In genomic region chr1:21079217-21079773, GRCm38 (mm10) we compare ENCODE assay signal across 8 mouse cellular contexts. TPM values are rescaled to one million over a fixed set of nuclear protein-coding genes. Genes with fewer than 3 reads are reported as not detected.
DNase-seq lines count a peak whose midpoint lies in the region; ATAC-seq and TF ChIP-seq lines count a peak whose summit lies in the region.

Gene Tram2, minus strand, starts transcription at chr1:21079229.

- peak; percentile 92 for ATAC-seq in megakaryocyte, adult 5-6 weeks (ENCODE audit: poor library complexity, severe bottlenecking)

- TF ChIP-seq CTCF in cortical plate, adult 2 months (IDR thresholded peaks at IDR 0.05; ENCODE audit: extremely low read depth, insufficient read depth, low read length) = no peak

- peak; percentile 51; the same call in 1 of the 2 replicates for TF ChIP-seq POLR2A in cortical plate, adult 2 months (IDR thresholded peaks at IDR 0.05; ENCODE audit: extremely low read depth, insufficient read depth, low read length)

- peak within 1 kb of the TSS; percentile 11; the same call in 1 of the 2 replicates for H3K27ac ChIP-seq in cortical plate, adult 2 months (ENCODE audit: insufficient read depth, low read length)

- DNase-seq in adipocyte (ENCODE audit: low spot score) = peak; percentile 91
- DNase-seq in gastrocnemius, postnatal 10 days = peak; percentile 99
- peak; percentile 95 for DNase-seq in induced T-regulatory cell, adult 2 months (ENCODE audit: low read depth)
- peak; percentile 72 to 73 for DNase-seq in left cerebral cortex, adult 8-10 months (ENCODE audit: low spot score in 2 of 2)
- peak; percentile 90 for DNase-seq in right cerebral cortex, adult 18-20 months
- DNase-seq in urinary bladder, adult 2 months (ENCODE audit: low spot score) = peak; percentile 98

- peak within 1 kb of the TSS; percentile 60 for H3K4me3 ChIP-seq in cortical plate, adult 2 months (ENCODE audit: insufficient read depth, low read length)

- H3K4me1 ChIP-seq in cortical plate, adult 2 months (ENCODE audit: control insufficient read depth, insufficient read depth, low read length) = no peaks in the 10 kb centered on the region

RNA-seq across cellular contexts. Expression of gene Tram2, which starts in this region (rescaled TPM):
- polyA plus RNA-seq in cortical plate, adult 2 months (2012; rRNA removed) = 0.93 and 1.2 TPM in 2 replicates
- 10 to 100 TPM; 10.6 to 19.5 TPM for total RNA-seq in gastrocnemius, postnatal 10 days (2021)
- 1 to 10 TPM; 1.3 to 2.1 (median 1.4) TPM for total RNA-seq in left cerebral cortex, adult 8-10 months (2022)
- 13.7 and 16.3 TPM in 2 replicates for total RNA-seq in megakaryocyte, adult 5-6 weeks (2015)
- 2.2 and 3.0 TPM in 2 replicates for total RNA-seq in megakaryocyte, adult 5-6 weeks (2017)
- polyA plus RNA-seq in urinary bladder, adult 2 months (2012; rRNA removed) = 9.6 and 9.9 TPM in 2 replicates

Comparison
In these comparisons a context has a peak if more than half of its experiments do, and no peak if none do; other contexts are left out.
1. Peak in every context shown above with its lines: DNase-seq, ATAC-seq, H3K4me3 ChIP-seq and H3K27ac ChIP-seq.